Mouse (Mus musculus) erythroblast, adult 5-6 weeks (primary cell): ENCODE results near the gene Prrg2. TPM values are rescaled to one million over a fixed set of nuclear protein-coding genes. Genes with fewer than 3 reads are reported as not detected.
A peak's percentile ranks its signal among the peaks of the same experiment; 100 is the strongest.

Experiments used
- ATAC-seq: replicated peaks from 2 replicates; pipeline ENCODE4 v1.8.0; 2016; ENCODE audit warnings: moderate number of reproducible peaks, mild to moderate bottlenecking, moderate TSS enrichment, inconsistent platforms; ENCODE audit not compliant: poor library complexity, low FRiP score, severe bottlenecking
- total RNA-seq, 2 experiments: library from RNA; stranded (forward) in 1 of 2; stranded (reverse) in 1 of 2; fragments of 150-400 nt in 1 of 2; fragments of 200-764, 138-1000 nt in 1 of 2; gene quantifications; 2 replicates each; pipeline versions ENCODE4 v1.2.3 to v1.2.4; 2015 to 2017; ENCODE audit warnings: low replicate concordance in 2 of 2

The Prrg2 gene
- total RNA-seq, 2 experiments from 2014 or later = 0.34 to 5.2 TPM

- peak; percentile 46; the same call in 1 of the 2 replicates for ATAC-seq
These were observed 4.9 kb upstream of the Prrg2 start for GRCm38 (mm10) chr7:45067190-45067999.

- ATAC-seq = 0 out of 2 replicates have a peak, but pooled peaks have one; percentile 24
These were observed 873 bp downstream of the Prrg2 start for GRCm38 (mm10) chr7:45061532-45062075.

- no peak for ATAC-seq
These were observed 1.8 kb downstream of the Prrg2 start for GRCm38 (mm10) chr7:45060632-45061122.

GRCm38 (mm10) chr7:45058607-45059571 is 3.6 kb downstream of the Prrg2 start:
- ATAC-seq = no peak

GRCm38 (mm10) chr7:45056972-45057348 is 5.5 kb downstream of the Prrg2 start:
- ATAC-seq = no peak

- no peak for ATAC-seq
These were observed 6.0 kb downstream of the Prrg2 start for GRCm38 (mm10) chr7:45056329-45056971.

GRCm38 (mm10) chr7:45053931-45054510 is 8.5 kb downstream of the Prrg2 start:
- peak; percentile 88 for ATAC-seq

GRCm38 (mm10) chr7:45053117-45053930 is 9.2 kb downstream of the Prrg2 start:
- no peak for ATAC-seq

- no peak for ATAC-seq
These were observed 9.7 kb downstream of the Prrg2 start, which contains the start of gene Prr12 for GRCm38 (mm10) chr7:45052862-45053116. Gene Prr12 (minus strand): TSS chr7:45052881.

GRCm38 (mm10) chr7:45052181-45052861 is 10.2 kb downstream of the Prrg2 start:
- ATAC-seq = no peak

- ATAC-seq = no peak
These were observed 10.9 kb downstream of the Prrg2 start for GRCm38 (mm10) chr7:45051601-45051974.

GRCm38 (mm10) chr7:45050945-45051600 is 11.4 kb downstream of the Prrg2 start:
- no peak for ATAC-seq

GRCm38 (mm10) chr7:45048923-45049657 is 13.4 kb downstream of the Prrg2 start:
- no peak for ATAC-seq

- no peak for ATAC-seq
These were observed 14.2 kb downstream of the Prrg2 start for GRCm38 (mm10) chr7:45048001-45048890.

- ATAC-seq = no peak
These were observed 15.0 kb downstream of the Prrg2 start for GRCm38 (mm10) chr7:45047491-45047890.

- no peak for ATAC-seq
These were observed 15.6 kb downstream of the Prrg2 start for GRCm38 (mm10) chr7:45046853-45047350.
